In genomic region chr10:16441661-16442072, GRCm38 (mm10) we compare ENCODE assay signal across 15 mouse cellular contexts.
DNase-seq lines count a peak whose midpoint lies in the region; ATAC-seq and TF ChIP-seq lines count a peak whose summit lies in the region.
"Had no signal": no experiment of that assay in that cellular context is flagged by ENCODE, and none has a peak within 500 bp of the region (broad histone marks: within the 10 kb centered on the region; RNA-seq: fewer than 3 reads in every experiment).

No protein-coding gene starts in this region.

- H3K36me3 ChIP-seq in heart, embryonic 10.5 days, result no peaks in the 10 kb centered on the region
- no peaks in the 10 kb centered on the region for H3K36me3 ChIP-seq in neural tube, embryonic 12.5 days
- no peaks in the 10 kb centered on the region for H3K36me3 ChIP-seq in neural tube, embryonic 15.5 days
- H3K36me3 ChIP-seq in forebrain, postnatal 0 days (ENCODE audit: insufficient read depth), result no peaks in the 10 kb centered on the region
- H3K36me3 ChIP-seq in kidney, adult 2 months (ENCODE audit: control insufficient read depth, insufficient read depth, low read length), result no peaks in the 10 kb centered on the region
- H3K36me3 ChIP-seq: embryonic facial prominence, embryonic 12.5 days; limb, embryonic 15.5 days; neural tube, embryonic 13.5 days had no signal

- no peak overlapping the region for H3K4me2 ChIP-seq in neural tube, embryonic 12.5 days (replicated peaks)
- no peak overlapping the region for H3K4me2 ChIP-seq in neural tube, embryonic 15.5 days
- H3K4me2 ChIP-seq in forebrain, postnatal 0 days (ENCODE audit: low read depth), result no peak overlapping the region
- H3K4me2 ChIP-seq: embryonic facial prominence, embryonic 12.5 days; limb, embryonic 15.5 days; neural tube, embryonic 13.5 days had no signal

- H3K9ac ChIP-seq in neural tube, embryonic 12.5 days, result no peak overlapping the region
- no peak overlapping the region for H3K9ac ChIP-seq in neural tube, embryonic 15.5 days (replicated peaks)
- no peak overlapping the region for H3K9ac ChIP-seq in forebrain, postnatal 0 days
- H3K9ac ChIP-seq: embryonic facial prominence, embryonic 12.5 days; limb, embryonic 15.5 days; neural tube, embryonic 13.5 days had no signal

- peak; percentile 60; the same call in 1 of the 2 replicates for ATAC-seq in neural tube, embryonic 12.5 days (ENCODE audit: low FRiP score, low read depth)
- no peak for ATAC-seq in neural tube, embryonic 15.5 days (ENCODE audit: low FRiP score)
- peak; percentile 90 for ATAC-seq in forebrain, postnatal 0 days

- H3K27ac ChIP-seq in heart, embryonic 10.5 days, result peak overlapping the region; percentile 84
- H3K27ac ChIP-seq in neural tube, embryonic 12.5 days, result no peak overlapping the region
- no peak overlapping the region for H3K27ac ChIP-seq in neural tube, embryonic 15.5 days (replicated peaks)
- peak overlapping the region; percentile 52 for H3K27ac ChIP-seq in forebrain, postnatal 0 days (ENCODE audit: low read depth, low read length)
- no peak overlapping the region for H3K27ac ChIP-seq in kidney, adult 2 months (ENCODE audit: insufficient read depth, low read depth, low read length)
- H3K27ac ChIP-seq: embryonic facial prominence, embryonic 12.5 days; gastrocnemius, adult 2 months; limb, embryonic 15.5 days; neural tube, embryonic 13.5 days had no signal

- H3K9me3 ChIP-seq in heart, embryonic 10.5 days, result no peaks in the 10 kb centered on the region
- H3K9me3 ChIP-seq in neural tube, embryonic 12.5 days, result no peaks in the 10 kb centered on the region
- no peaks in the 10 kb centered on the region for H3K9me3 ChIP-seq in neural tube, embryonic 15.5 days (replicated peaks)
- no peaks in the 10 kb centered on the region for H3K9me3 ChIP-seq in forebrain, postnatal 0 days (ENCODE audit: low read length)
- H3K9me3 ChIP-seq: embryonic facial prominence, embryonic 12.5 days; limb, embryonic 15.5 days; neural tube, embryonic 13.5 days had no signal

- DNase-seq in heart, embryonic 10.5 days (ENCODE audit: low spot score), result no peak
- no peak for DNase-seq in heart, postnatal 4 days
- peak; percentile 80 for DNase-seq in forebrain, postnatal 0 days
- no peak for DNase-seq in kidney, adult 2 months
- no peak for DNase-seq in gastrocnemius, adult 8-10 months (ENCODE audit: low spot score in 2 of 2)
- no peak for DNase-seq in adrenal gland, adult 2 months
- DNase-seq: gastrocnemius, adult 2 months; kidney, adult 8-10 months; lung, postnatal 14 days; thymus, postnatal 25 days had no signal

- TF ChIP-seq POLR2A in kidney, adult 2 months (IDR thresholded peaks at IDR 0.05; ENCODE audit: low read depth, low read length), result no peak

- WGBS in heart, embryonic 10.5 days, result 87% methylated on average over 2 of the region's 2 CpGs
- WGBS in neural tube, embryonic 12.5 days, result 49% methylated on average over 2 of the region's 2 CpGs
- 26% methylated on average over 2 of the region's 2 CpGs for WGBS in neural tube, embryonic 15.5 days
- WGBS in forebrain, postnatal 0 days, result 17% methylated on average over 2 of the region's 2 CpGs
- 84% methylated on average over 2 of the region's 2 CpGs for WGBS in kidney, adult 2 months

- 0 out of 2 replicates have a peak, but pooled peaks cover 6% of the 10 kb centered on the region for H3K4me1 ChIP-seq in heart, embryonic 10.5 days
- H3K4me1 ChIP-seq in neural tube, embryonic 12.5 days, result 0 out of 2 replicates have a peak, but pooled peaks cover 3% of the 10 kb centered on the region
- peaks cover 6% of the 10 kb centered on the region for H3K4me1 ChIP-seq in neural tube, embryonic 15.5 days
- H3K4me1 ChIP-seq in forebrain, postnatal 0 days (ENCODE audit: insufficient read depth), result peaks cover 5% of the 10 kb centered on the region; the same call in 1 of the 2 replicates
- no peaks in the 10 kb centered on the region for H3K4me1 ChIP-seq in kidney, adult 2 months (ENCODE audit: control insufficient read depth, insufficient read depth, low read length)
- H3K4me1 ChIP-seq: embryonic facial prominence, embryonic 12.5 days; limb, embryonic 15.5 days had no signal

- TF ChIP-seq CTCF in forebrain, postnatal 0 days (IDR thresholded peaks at IDR 0.05; ENCODE audit: low read depth), result no peak
- TF ChIP-seq CTCF in kidney, adult 2 months (conservative IDR thresholded peaks at IDR 0.05; ENCODE audit: insufficient read depth, insufficient read length, low read depth, low read length), result no peak

- H3K4me3 ChIP-seq in heart, embryonic 10.5 days, result no peak overlapping the region
- no peak overlapping the region for H3K4me3 ChIP-seq in neural tube, embryonic 12.5 days
- no peak overlapping the region for H3K4me3 ChIP-seq in neural tube, embryonic 15.5 days (replicated peaks)
- no peak overlapping the region for H3K4me3 ChIP-seq in forebrain, postnatal 0 days (ENCODE audit: low read depth, low read length)
- H3K4me3 ChIP-seq in kidney, adult 2 months (ENCODE audit: insufficient read depth, low read depth, low read length), result no peak overlapping the region
- H3K4me3 ChIP-seq: embryonic facial prominence, embryonic 12.5 days; gastrocnemius, adult 2 months; limb, embryonic 15.5 days; neural tube, embryonic 13.5 days had no signal

- no peaks in the 10 kb centered on the region for H3K27me3 ChIP-seq in heart, embryonic 10.5 days (ENCODE audit: insufficient read depth, poor library complexity, severe bottlenecking)
- H3K27me3 ChIP-seq in neural tube, embryonic 12.5 days (replicated peaks), result no peaks in the 10 kb centered on the region
- H3K27me3 ChIP-seq in neural tube, embryonic 15.5 days (replicated peaks), result no peaks in the 10 kb centered on the region
- H3K27me3 ChIP-seq in forebrain, postnatal 0 days (ENCODE audit: insufficient read depth, low read length), result no peaks in the 10 kb centered on the region
- H3K27me3 ChIP-seq in kidney, adult 2 months (replicated peaks; ENCODE audit: control insufficient read depth, insufficient read depth, low read length), result no peaks in the 10 kb centered on the region
- H3K27me3 ChIP-seq: embryonic facial prominence, embryonic 12.5 days; limb, embryonic 15.5 days; neural tube, embryonic 13.5 days had no signal

Comparison
In these comparisons a context has a peak if more than half of its experiments do, and no peak if none do; other contexts are left out.
1. H3K27ac ChIP-seq: peak in heart, embryonic 10.5 days (single experiment) and forebrain, postnatal 0 days (single experiment); none in neural tube, embryonic 12.5 days (single experiment), neural tube, embryonic 15.5 days (single experiment) and kidney, adult 2 months (single experiment).